Mouse (Mus musculus) lung, postnatal 0 days (tissue): ENCODE data around the gene Smarca5. TPM values are rescaled to one million over a fixed set of nuclear protein-coding genes. Genes with fewer than 3 reads are reported as not detected.

Source experiments
- ATAC-seq: fragments of 200-750 bp; cut with Nextera tagmentation; 2 replicates; pipeline ENCODE4 v1.8.0; 2017; ENCODE audit warnings: moderate library complexity
- DNase-seq: peaks from one replicate; pipeline ENCODE4 v3.0.0-alpha.2; 2016; ENCODE audit warnings: low spot score
- H3K27ac ChIP-seq: fragments of 300-500 bp; sonication (generic); 2 replicates; pipeline ENCODE4 v1.5.1; 2014; ENCODE audit warnings: antibody characterized with exemption, mild to moderate bottlenecking, low read length, mixed read lengths
- H3K27me3 ChIP-seq: fragments of 300-500 bp; sonication (generic); replicated peaks from 2 replicates; pipeline ENCODE4 v1.6.1; 2014; ENCODE audit warnings: low read length, mixed read lengths; ENCODE audit not compliant: insufficient read depth
- H3K36me3 ChIP-seq: fragments of 300-500 bp; sonication (generic); 2 replicates; pipeline ENCODE4 v1.6.1; 2014; ENCODE audit warnings: low read length, mixed read lengths; ENCODE audit not compliant: insufficient read depth
- H3K4me1 ChIP-seq: fragments of 300-500 bp; sonication (generic); 2 replicates; pipeline ENCODE4 v1.6.1; 2014; ENCODE audit warnings: antibody characterized with exemption, low read depth, low read length, mixed read lengths; ENCODE audit not compliant: insufficient read depth
- H3K4me2 ChIP-seq: fragments of 300-500 bp; sonication (generic); replicated peaks from 2 replicates; pipeline ENCODE4 v1.6.1; 2014; ENCODE audit warnings: low read depth, mild to moderate bottlenecking, low read length, moderate library complexity, mixed read lengths
- H3K4me3 ChIP-seq: fragments of 300-500 bp; sonication (generic); 2 replicates; pipeline ENCODE4 v1.5.1; 2014; ENCODE audit warnings: low read depth, low read length
- H3K9ac ChIP-seq: fragments of 300-500 bp; sonication (generic); replicated peaks from 2 replicates; pipeline ENCODE4 v1.6.1; 2014; ENCODE audit warnings: low read depth, mild to moderate bottlenecking
- H3K9me3 ChIP-seq: fragments of 300-500 bp; sonication (generic); 2 replicates; pipeline ENCODE4 v1.6.1; 2016; ENCODE audit warnings: low read length, mixed read lengths
- CTCF ChIP-seq: IDR thresholded peaks from 2 replicates; pipeline ENCODE4 v1.5.1; 2016; ENCODE audit warnings: antibody characterized with exemption, mild to moderate bottlenecking
- EP300 ChIP-seq: IDR thresholded peaks from 2 replicates; pipeline ENCODE4 v1.6.1; 2016; ENCODE audit warnings: antibody characterized with exemption, mild to moderate bottlenecking, control low read depth
- WGBS: fragments of 180-500 bp; shearing (Covaris S2); extraction: QIAGEN DNeasy Blood & Tissue Kit; methylation state at CpG from one replicate; pipeline ENCODE4 v1.1.7; 2014; 5-methylcytosine and 5-hydroxymethylcytosine counted together
- polyA plus RNA-seq: library from polyadenylated mRNA; unstranded; fragments of >200 nt; fragmentation: Nextera tagmentation; extraction: Ambion mirVana; gene quantifications from 2 replicates; pipeline ENCODE4 v1.2.1, GENCODE M21; 2015

The Smarca5 gene
- polyA plus RNA-seq, 1 experiment from 2014 or later, result 28.7 TPM

DNA sequence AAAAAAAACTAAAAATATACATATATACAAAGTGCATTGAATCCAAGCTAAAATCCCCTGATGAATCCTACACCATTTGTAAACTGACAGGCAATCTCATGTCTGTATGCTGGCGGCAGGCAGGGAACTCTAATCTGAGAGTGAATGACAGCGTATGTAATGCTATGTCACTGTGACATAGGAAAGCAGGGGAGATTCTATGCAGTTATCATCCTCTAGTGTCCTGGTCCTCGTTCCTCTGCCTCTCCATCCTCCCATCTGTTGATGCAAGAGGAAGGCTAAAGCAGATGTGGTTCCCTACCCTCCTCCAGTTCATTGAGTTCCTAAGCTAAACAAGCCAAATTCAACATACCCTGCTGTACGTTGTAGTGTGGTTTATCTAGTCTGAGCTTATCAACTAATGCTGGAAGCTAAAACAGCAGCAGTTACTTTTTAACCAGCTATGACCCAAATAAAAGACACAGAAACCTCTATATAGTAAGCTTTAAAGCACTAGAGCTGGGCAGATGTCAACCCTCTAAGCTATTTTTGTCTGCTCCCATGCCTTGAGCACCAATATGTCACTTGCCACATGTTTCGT, 55.5 kb downstream of the Smarca5 start:
- Histone ChIP-seq H3K27ac (no peak overlapping the region), H3K4me2 (no peak overlapping the region), H3K36me3 (no peaks in the 10 kb centered on the region), H3K4me1 (no peaks in the 10 kb centered on the region), H3K9ac (no peak overlapping the region), H3K4me3 (no peak overlapping the region), H3K27me3 (no peaks in the 10 kb centered on the region), H3K9me3 (no peaks in the 10 kb centered on the region)
- ATAC-seq, result no peak
- TF ChIP-seq CTCF (no peak), EP300 (no peak)
- no peak for DNase-seq
- 48% methylated on average over 5 of the region's 5 CpGs for WGBS

DNA sequence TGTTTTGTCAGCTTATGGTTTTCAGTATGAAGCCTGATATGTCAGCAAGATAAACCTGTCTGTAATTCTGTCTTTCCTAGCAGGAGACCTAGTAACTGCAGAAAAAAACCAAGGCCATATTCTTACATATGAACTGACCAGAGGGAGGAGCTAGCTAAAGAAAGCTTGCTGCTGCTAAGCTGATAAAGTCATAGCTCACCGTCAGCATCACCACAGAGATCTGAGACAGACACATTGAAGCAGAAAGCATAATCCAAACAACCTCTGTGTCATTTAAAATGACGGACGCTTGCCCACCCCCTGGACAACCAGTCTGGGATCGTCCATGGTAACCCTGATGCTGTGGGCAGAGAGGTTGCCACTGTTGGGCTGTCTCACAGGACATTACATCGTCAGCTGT, 56.7 kb downstream of the Smarca5 start:
- no peak overlapping the region for H3K4me3 ChIP-seq
- H3K27me3 ChIP-seq, result no peaks in the 10 kb centered on the region
- WGBS, result 61% methylated on average over 5 of the region's 5 CpGs
- no peaks in the 10 kb centered on the region for H3K4me1 ChIP-seq
- H3K27ac ChIP-seq, result no peak overlapping the region
- H3K4me2 ChIP-seq, result no peak overlapping the region
- H3K9me3 ChIP-seq, result no peaks in the 10 kb centered on the region
- ATAC-seq (no peak), DNase-seq (no peak)
- TF ChIP-seq CTCF, result no peak
- no peak for TF ChIP-seq EP300
- no peaks in the 10 kb centered on the region for H3K36me3 ChIP-seq
- H3K9ac ChIP-seq, result no peak overlapping the region

DNA sequence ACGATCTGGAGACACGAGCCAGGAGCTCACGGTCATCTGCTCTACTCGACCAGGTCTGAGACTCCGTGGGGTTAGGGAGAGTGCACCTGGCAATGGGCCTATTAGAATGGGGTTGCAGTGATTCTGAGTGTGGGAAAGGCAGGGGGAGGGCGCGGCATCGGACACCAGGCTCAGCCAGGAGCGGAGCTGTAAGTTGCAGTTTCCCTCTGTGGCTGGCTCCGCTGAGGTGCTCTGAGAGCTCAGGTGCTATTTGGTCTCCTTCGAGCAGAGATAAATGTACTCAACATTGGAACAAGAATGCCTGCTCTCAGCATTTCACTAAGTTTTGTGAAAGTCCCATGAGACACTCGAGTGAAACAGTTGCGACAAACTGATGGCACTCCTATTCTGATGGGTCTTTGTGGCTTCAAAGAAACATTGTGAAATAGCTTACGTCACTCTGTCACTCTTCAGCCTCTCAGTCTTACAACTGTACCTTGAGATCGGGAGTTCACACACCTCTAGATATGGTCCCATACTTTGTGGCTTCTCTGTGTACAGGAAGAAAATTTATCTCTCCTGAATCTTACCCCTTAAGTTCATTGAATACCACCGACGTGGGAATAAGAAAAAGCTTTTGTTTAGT, 69.9 kb downstream of the Smarca5 start:
- 43% methylated on average over 17 of the region's 17 CpGs for WGBS

DNA sequence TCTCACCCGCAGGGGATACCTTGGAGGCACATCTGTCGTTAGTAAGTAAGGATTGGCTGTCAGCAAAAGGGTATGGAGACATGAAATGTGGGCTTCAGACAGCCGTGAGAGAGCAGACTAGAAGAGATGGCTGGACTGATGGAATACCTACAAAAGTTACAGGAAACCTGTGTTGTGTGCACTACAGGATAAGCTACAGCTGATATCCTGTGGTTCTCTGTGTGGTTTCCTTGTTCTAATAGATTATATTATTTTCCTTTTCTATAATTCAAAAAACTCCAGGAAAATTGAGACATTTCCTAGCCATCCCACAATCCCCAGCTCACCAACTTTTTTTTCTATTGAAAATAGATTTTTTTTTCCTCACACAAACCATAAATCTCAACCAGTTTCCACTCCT, 75.8 kb downstream of the Smarca5 start:
- no peaks in the 10 kb centered on the region for H3K36me3 ChIP-seq
- H3K4me2 ChIP-seq, result no peak overlapping the region
- 65% methylated on average over 3 of the region's 3 CpGs for WGBS
- H3K9ac ChIP-seq, result no peak overlapping the region
- H3K9me3 ChIP-seq, result no peaks in the 10 kb centered on the region
- DNase-seq, result no peak
- H3K4me1 ChIP-seq, result no peaks in the 10 kb centered on the region
- no peaks in the 10 kb centered on the region for H3K27me3 ChIP-seq
- TF ChIP-seq EP300, result no peak
- TF ChIP-seq CTCF, result no peak
- H3K4me3 ChIP-seq, result no peak overlapping the region
- H3K27ac ChIP-seq, result no peak overlapping the region
- ATAC-seq, result no peak

More for the DNA sequence above, 69.9 kb downstream of the Smarca5 start:
- Histone ChIP-seq H3K4me3 (no peak overlapping the region), H3K9me3 (no peaks in the 10 kb centered on the region), H3K27me3 (no peaks in the 10 kb centered on the region), H3K4me2 (peak overlapping the region; percentile 37), H3K4me1 (no peaks in the 10 kb centered on the region), H3K36me3 (no peaks in the 10 kb centered on the region), H3K27ac (no peak overlapping the region), H3K9ac (no peak overlapping the region)
- no peak for TF ChIP-seq EP300
- peak; percentile 42 for DNase-seq
- ATAC-seq, result peak; percentile 67

DNA sequence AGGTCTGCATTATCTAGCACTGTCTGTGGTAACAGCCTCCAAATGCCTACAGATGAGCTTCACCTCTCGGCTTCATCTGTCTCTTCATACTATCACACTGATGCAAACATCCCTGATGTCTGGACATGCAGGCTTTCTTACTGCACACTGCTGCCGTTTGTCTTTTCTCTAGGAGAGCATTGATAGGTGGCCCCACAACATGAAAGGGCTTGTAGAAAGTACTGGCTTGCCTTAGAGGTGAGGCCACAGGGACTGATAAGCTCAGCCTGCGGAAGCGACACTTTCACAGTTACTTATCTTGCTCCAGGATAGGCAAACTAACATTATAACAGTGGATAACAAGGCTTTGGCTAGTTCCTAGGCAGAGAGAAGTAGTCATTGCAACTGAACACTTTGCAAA, 78.2 kb downstream of the Smarca5 start:
- WGBS, result 32% methylated on average over 4 of the region's 4 CpGs

DNA sequence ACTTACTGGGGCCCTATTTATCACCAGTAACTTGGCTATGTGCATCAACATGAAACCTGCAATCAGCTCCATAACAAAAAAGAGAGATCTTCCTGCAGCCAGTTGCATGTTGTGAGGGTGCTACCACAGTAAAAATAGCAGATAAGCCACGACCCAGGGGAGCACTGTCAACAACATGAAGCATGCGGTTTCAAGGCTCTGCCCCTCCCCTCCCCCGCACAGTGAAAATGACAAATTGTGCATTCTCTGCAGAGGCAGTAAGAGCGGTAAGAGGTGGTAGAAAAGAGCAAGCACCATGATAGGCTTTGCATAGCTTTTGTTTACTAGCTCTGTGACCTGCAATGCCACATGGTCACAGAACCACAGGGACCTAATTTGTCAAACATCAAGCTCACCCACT, 81.7 kb downstream of the Smarca5 start:
- no peak overlapping the region for H3K27ac ChIP-seq
- no peaks in the 10 kb centered on the region for H3K27me3 ChIP-seq
- H3K36me3 ChIP-seq, result no peaks in the 10 kb centered on the region
- no peak overlapping the region for H3K4me3 ChIP-seq
- TF ChIP-seq CTCF (no peak), EP300 (no peak)
- ATAC-seq, result no peak
- no peak overlapping the region for H3K4me2 ChIP-seq
- 25% methylated on average over 4 of the region's 4 CpGs for WGBS
- DNase-seq, result no peak
- H3K9ac ChIP-seq, result no peak overlapping the region
- H3K4me1 ChIP-seq, result no peaks in the 10 kb centered on the region
- no peaks in the 10 kb centered on the region for H3K9me3 ChIP-seq

More for the DNA sequence above, 78.2 kb downstream of the Smarca5 start:
- no peak overlapping the region for H3K4me2 ChIP-seq
- H3K9ac ChIP-seq, result no peak overlapping the region
- H3K4me1 ChIP-seq, result no peaks in the 10 kb centered on the region
- no peak for ATAC-seq
- H3K36me3 ChIP-seq, result no peaks in the 10 kb centered on the region
- no peaks in the 10 kb centered on the region for H3K9me3 ChIP-seq
- DNase-seq, result no peak
- no peak for TF ChIP-seq CTCF
- H3K27me3 ChIP-seq, result no peaks in the 10 kb centered on the region
- H3K27ac ChIP-seq, result no peak overlapping the region
- no peak overlapping the region for H3K4me3 ChIP-seq

Other genes starting within 250 kb of the Smarca5 start
- 10.0 and 11.0 TPM in 2 replicates for gene Gypa, start 245.7 kb downstream of the Smarca5 start, polyA plus RNA-seq
- gene Frem3, start 128.4 kb downstream of the Smarca5 start, polyA plus RNA-seq, result 0.06 and 0.07 TPM in 2 replicates
- gene Gab1, start 141.0 kb upstream of the Smarca5 start, polyA plus RNA-seq, result 16.9 and 18.9 TPM in 2 replicates